Mouse (Mus musculus) lung, postnatal 36 days (tissue): ENCODE measurements around the gene Rap1a.

Experiments
- DNase-seq: peaks from one replicate; pipeline ENCODE4 v3.0.0; 2022; ENCODE audit warnings: mixed read lengths

Rap1a gene

GRCm38 (mm10) chr3:105758098-105758497, 43.0 kb downstream of the Rap1a start:
- peak; percentile 60 for DNase-seq

- no peak for DNase-seq
Observed at GRCm38 (mm10) chr3:105757323-105758083, 43.6 kb downstream of the Rap1a start.

GRCm38 (mm10) chr3:105756505-105756904, 44.6 kb downstream of the Rap1a start:
- DNase-seq, result no peak

- peak; percentile 69 for DNase-seq
Observed at GRCm38 (mm10) chr3:105755123-105755522, 46.0 kb downstream of the Rap1a start.

GRCm38 (mm10) chr3:105754184-105754583, 47.0 kb downstream of the Rap1a start:
- DNase-seq, result no peak

GRCm38 (mm10) chr3:105750810-105751209, 50.3 kb downstream of the Rap1a start:
- no peak for DNase-seq

GRCm38 (mm10) chr3:105746542-105746941, 54.6 kb downstream of the Rap1a start:
- peak; percentile 57 for DNase-seq

- DNase-seq, result no peak
Observed at GRCm38 (mm10) chr3:105737666-105738065, 63.5 kb downstream of the Rap1a start.

GRCm38 (mm10) chr3:105737070-105737469, 64.1 kb downstream of the Rap1a start:
- no peak for DNase-seq

GRCm38 (mm10) chr3:105736148-105736547, 65.0 kb downstream of the Rap1a start:
- DNase-seq, result peak; percentile 48

- no peak for DNase-seq
Observed at GRCm38 (mm10) chr3:105735285-105735684, 65.9 kb downstream of the Rap1a start.

GRCm38 (mm10) chr3:105733538-105733937, 67.6 kb downstream of the Rap1a start:
- DNase-seq, result peak; percentile 63

GRCm38 (mm10) chr3:105732360-105732759, 68.8 kb downstream of the Rap1a start:
- DNase-seq, result no peak

GRCm38 (mm10) chr3:105726037-105726436, 75.1 kb downstream of the Rap1a start:
- peak; percentile 88 for DNase-seq

- DNase-seq, result no peak
Observed at GRCm38 (mm10) chr3:105722510-105722909, 78.6 kb downstream of the Rap1a start.

- DNase-seq, result no peak
Observed at GRCm38 (mm10) chr3:105721681-105722201, 79.4 kb downstream of the Rap1a start.

GRCm38 (mm10) chr3:105720514-105720913, 80.6 kb downstream of the Rap1a start:
- no peak for DNase-seq

- DNase-seq, result no peak
Observed at GRCm38 (mm10) chr3:105719979-105720378, 81.2 kb downstream of the Rap1a start.

GRCm38 (mm10) chr3:105718746-105719145, 82.4 kb downstream of the Rap1a start:
- no peak for DNase-seq

GRCm38 (mm10) chr3:105717856-105718555, 83.1 kb downstream of the Rap1a start:
- DNase-seq, result no peak

GRCm38 (mm10) chr3:105716353-105717000, 84.7 kb downstream of the Rap1a start:
- peak; percentile 23 for DNase-seq

- no peak for DNase-seq
Observed at GRCm38 (mm10) chr3:105714820-105715167, 86.3 kb downstream of the Rap1a start.

- no peak for DNase-seq
Observed at GRCm38 (mm10) chr3:105714091-105714819, 86.9 kb downstream of the Rap1a start.
